In the genomic region with DNA sequence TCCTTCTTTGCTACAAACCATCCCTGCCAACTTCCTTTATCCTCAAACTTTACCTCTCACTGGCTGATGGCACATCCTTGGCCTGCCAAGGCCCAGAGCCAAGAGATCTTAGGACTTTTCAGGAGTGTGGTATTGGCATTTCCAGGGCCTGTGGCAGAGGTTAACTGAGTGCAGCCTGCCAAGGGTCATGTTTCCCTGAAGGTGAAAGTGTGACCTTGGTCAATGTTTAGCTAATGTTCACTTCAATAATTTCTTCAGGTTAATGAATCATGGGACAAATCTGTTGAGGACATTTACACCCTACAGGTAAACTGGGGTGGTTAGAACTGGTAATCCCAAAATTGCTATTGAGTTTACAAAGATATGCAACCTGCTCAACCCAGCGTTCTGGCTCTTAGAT, we compare ENCODE assay signal across 23 mouse cellular contexts.
DNase-seq lines count a peak whose midpoint lies in the region; ATAC-seq and TF ChIP-seq lines count a peak whose summit lies in the region.
"Had no signal": no experiment of that assay in that cellular context is flagged by ENCODE, and none has a peak within 500 bp of the region (broad histone marks: within the 10 kb centered on the region; RNA-seq: fewer than 3 reads in every experiment).

No protein-coding gene starts in this region.

- no peak overlapping the region for H3K9ac ChIP-seq in liver, postnatal 0 days (replicated peaks)
- no peak overlapping the region for H3K9ac ChIP-seq in hindbrain, embryonic 13.5 days
- H3K9ac ChIP-seq: embryonic facial prominence, embryonic 15.5 days; heart, embryonic 15.5 days had no signal

- ATAC-seq in liver, postnatal 0 days, result peak; percentile 45; the same call in 1 of the 2 replicates
- ATAC-seq in granulocyte monocyte progenitor cell, adult 5-6 weeks (replicated peaks; ENCODE audit: poor library complexity, severe bottlenecking), result no peak
- no peak for ATAC-seq in hindbrain, embryonic 13.5 days (ENCODE audit: low FRiP score)
- ATAC-seq: forebrain, embryonic 14.5 days had no signal

- no peak for TF ChIP-seq CTCF in liver, postnatal 0 days (IDR thresholded peaks at IDR 0.05; ENCODE audit: low read depth)

- H3K27me3 ChIP-seq in liver, postnatal 0 days (ENCODE audit: insufficient read depth, low read length), result no peaks in the 10 kb centered on the region
- no peaks in the 10 kb centered on the region for H3K27me3 ChIP-seq in hindbrain, embryonic 13.5 days
- H3K27me3 ChIP-seq: embryonic facial prominence, embryonic 15.5 days; heart, embryonic 15.5 days had no signal

- peaks cover 3% of the 10 kb centered on the region; the same call in 1 of the 2 replicates for H3K4me1 ChIP-seq in liver, postnatal 0 days (ENCODE audit: insufficient read depth)
- H3K4me1 ChIP-seq in hindbrain, embryonic 13.5 days (replicated peaks), result no peaks in the 10 kb centered on the region
- H3K4me1 ChIP-seq: embryonic facial prominence, embryonic 15.5 days; forebrain, embryonic 10.5 days; heart, embryonic 10.5 days; heart, embryonic 15.5 days had no signal

- H3K4me2 ChIP-seq in liver, postnatal 0 days (ENCODE audit: low read depth, low read length), result no peak overlapping the region
- no peak overlapping the region for H3K4me2 ChIP-seq in hindbrain, embryonic 13.5 days
- H3K4me2 ChIP-seq: embryonic facial prominence, embryonic 15.5 days; heart, embryonic 15.5 days had no signal

- no peak for DNase-seq in liver, postnatal 0 days
- no peak for DNase-seq in liver
- peak; percentile 98 for DNase-seq in kidney, adult 9 months
- peak; percentile 73 for DNase-seq in kidney, postnatal 10 days
- peak; percentile 44 to 62 for DNase-seq in kidney, postnatal 4 days
- no peak for DNase-seq in urinary bladder, postnatal 10 days (ENCODE audit: low spot score)
- DNase-seq: adrenal gland, adult 2 months; adrenal gland, postnatal 25 days; cerebellum, adult 2 months; cerebellum, postnatal 10 days; embryo, embryonic 11 days; gastrocnemius, adult 2 months; gastrocnemius, postnatal 25 days; heart, adult 18-20 months; heart, postnatal 14 days had no signal

- 63% methylated on average over 1 of the region's 1 CpGs for WGBS in liver, postnatal 0 days (ENCODE audit: insufficient replicate concordance)
- WGBS in hindbrain, embryonic 13.5 days, result 83% methylated on average over 1 of the region's 1 CpGs

- TF ChIP-seq EP300 in liver, postnatal 0 days (IDR thresholded peaks at IDR 0.05; ENCODE audit: low read depth), result no peak

- H3K9me3 ChIP-seq in liver, postnatal 0 days (ENCODE audit: low read length), result no peaks in the 10 kb centered on the region
- H3K9me3 ChIP-seq in hindbrain, embryonic 13.5 days, result no peaks in the 10 kb centered on the region
- H3K9me3 ChIP-seq: embryonic facial prominence, embryonic 15.5 days; forebrain, embryonic 10.5 days; heart, embryonic 10.5 days; heart, embryonic 15.5 days had no signal

- no peak overlapping the region for H3K27ac ChIP-seq in liver, postnatal 0 days (ENCODE audit: low read depth)
- H3K27ac ChIP-seq in hindbrain, embryonic 13.5 days, result no peak overlapping the region
- H3K27ac ChIP-seq: embryonic facial prominence, embryonic 15.5 days; forebrain, embryonic 10.5 days; gastrocnemius, adult 2 months; heart, embryonic 10.5 days; heart, embryonic 15.5 days had no signal

- no peaks in the 10 kb centered on the region for H3K36me3 ChIP-seq in liver, postnatal 0 days (replicated peaks; ENCODE audit: insufficient read depth, low read length)
- no peaks in the 10 kb centered on the region for H3K36me3 ChIP-seq in hindbrain, embryonic 13.5 days
- H3K36me3 ChIP-seq: embryonic facial prominence, embryonic 15.5 days; forebrain, embryonic 10.5 days; heart, embryonic 10.5 days; heart, embryonic 15.5 days had no signal

- no peak overlapping the region for H3K4me3 ChIP-seq in liver, postnatal 0 days (ENCODE audit: low read depth, low read length)
- no peak overlapping the region for H3K4me3 ChIP-seq in hindbrain, embryonic 13.5 days
- H3K4me3 ChIP-seq: embryonic facial prominence, embryonic 15.5 days; erythroblast, embryonic 14.5 days; forebrain, embryonic 10.5 days; gastrocnemius, adult 2 months; heart, embryonic 10.5 days; heart, embryonic 15.5 days had no signal

Comparison
In these comparisons a context has a peak if more than half of its experiments do, and no peak if none do; other contexts are left out.
1. DNase-seq: peak in kidney, adult 9 months (single experiment), kidney, postnatal 10 days (single experiment) and kidney, postnatal 4 days (2 of 2); none in liver, postnatal 0 days (single experiment), liver (single experiment) and urinary bladder, postnatal 10 days (single experiment).